Mouse (Mus musculus) limb, embryonic 15.5 days (tissue): ENCODE data around the gene Ntn4. TPM values are rescaled to one million over a fixed set of nuclear protein-coding genes. Genes with fewer than 3 reads are reported as not detected.

Source experiments
- ATAC-seq: fragments of 200-750 bp; cut with Nextera tagmentation; 2 replicates; pipeline ENCODE4 v1.8.0; 2017; ENCODE audit warnings: low read depth, moderate TSS enrichment; ENCODE audit not compliant: insufficient number of reproducible peaks, low FRiP score, low TSS enrichment
- H3K27ac ChIP-seq: fragments of 300-500 bp; sonication (generic); 2 replicates; pipeline ENCODE4 v1.5.1; 2015; ENCODE audit warnings: moderate library complexity, mild to moderate bottlenecking, inconsistent platforms
- H3K27me3 ChIP-seq: fragments of 300-500 bp; sonication (generic); 2 replicates; pipeline ENCODE4 v1.6.1; 2015; ENCODE audit warnings: inconsistent platforms
- H3K36me3 ChIP-seq: fragments of 300-500 bp; sonication (generic); 2 replicates; pipeline ENCODE4 v1.6.1; 2015; ENCODE audit warnings: inconsistent platforms
- H3K4me1 ChIP-seq: fragments of 300-500 bp; sonication (generic); 2 replicates; pipeline ENCODE4 v1.6.1; 2015; ENCODE audit warnings: inconsistent platforms
- H3K4me2 ChIP-seq: fragments of 300-500 bp; sonication (generic); 2 replicates; pipeline ENCODE4 v1.6.1; 2015; ENCODE audit warnings: mild to moderate bottlenecking, inconsistent platforms
- H3K4me3 ChIP-seq: fragments of 300-500 bp; sonication (generic); 2 replicates; pipeline ENCODE4 v1.5.1; 2015; ENCODE audit warnings: mild to moderate bottlenecking, inconsistent platforms
- H3K9ac ChIP-seq: fragments of 300-500 bp; sonication (generic); 2 replicates; pipeline ENCODE4 v1.6.1; 2015; ENCODE audit warnings: inconsistent platforms
- H3K9me3 ChIP-seq: fragments of 300-500 bp; sonication (generic); 2 replicates; pipeline ENCODE4 v1.6.1; 2016; ENCODE audit warnings: inconsistent platforms
- WGBS: fragments of 180-500 bp; shearing (Covaris S2); methylation state at CpG from one replicate; pipeline ENCODE4 v1.1.7; 2015; 5-methylcytosine and 5-hydroxymethylcytosine counted together
- polyA plus RNA-seq: library from polyadenylated mRNA; unstranded; fragments of >200 nt; fragmentation: Nextera tagmentation; extraction: Ambion mirVana; gene quantifications from 2 replicates; pipeline ENCODE4 v1.2.1, GENCODE M21; 2015

Gene Ntn4
- 0.43 and 1.2 TPM in 2 replicates for polyA plus RNA-seq

GRCm38 (mm10) chr10:93640521-93640952, at the start of gene Ntn4:
Gene Ntn4, plus strand, starts transcription at chr10:93640681.
- H3K36me3 ChIP-seq = no peaks in the 10 kb centered on the region
- WGBS = 2% methylated on average over 29 of the region's 30 CpGs
- H3K27me3 ChIP-seq = peaks cover 15% of the 10 kb centered on the region
- H3K9ac ChIP-seq = peak within 1 kb of the TSS; percentile 76
- H3K9me3 ChIP-seq = no peaks in the 10 kb centered on the region
- H3K4me1 ChIP-seq = peaks cover 35% of the 10 kb centered on the region
- peak within 1 kb of the TSS; percentile 75 for H3K4me3 ChIP-seq
- peak within 1 kb of the TSS; percentile 22; the same call in 1 of the 2 replicates for H3K27ac ChIP-seq
- ATAC-seq = peak; percentile 13; the same call in 1 of the 2 replicates
- peak within 1 kb of the TSS; percentile 99 for H3K4me2 ChIP-seq

- H3K9ac ChIP-seq = no peak overlapping the region
- no peak for ATAC-seq
- H3K36me3 ChIP-seq = no peaks in the 10 kb centered on the region
- H3K27me3 ChIP-seq = 0 out of 2 replicates have a peak, but pooled peaks cover 3% of the 10 kb centered on the region
- H3K4me1 ChIP-seq = peaks cover 10% of the 10 kb centered on the region
- WGBS = 58% methylated on average over 12 of the region's 12 CpGs
- H3K27ac ChIP-seq = no peak overlapping the region
- H3K9me3 ChIP-seq = no peaks in the 10 kb centered on the region
- no peak overlapping the region for H3K4me2 ChIP-seq
- H3K4me3 ChIP-seq = no peak overlapping the region
Measured at GRCm38 (mm10) chr10:93592456-93592855, 48.0 kb upstream of the Ntn4 start.

- Histone ChIP-seq H3K4me3 (peak overlapping the region; percentile 46), H3K9me3 (no peaks in the 10 kb centered on the region), H3K9ac (0 out of 2 replicates have a peak overlapping the region, but pooled peaks have one; percentile 14), H3K4me2 (peak overlapping the region; percentile 76), H3K27me3 (0 out of 2 replicates have a peak, but pooled peaks cover 3% of the 10 kb centered on the region), H3K27ac (no peak overlapping the region), H3K4me1 (peaks cover 2% of the 10 kb centered on the region; the same call in 1 of the 2 replicates), H3K36me3 (no peaks in the 10 kb centered on the region)
- ATAC-seq = no peak
- under 1% methylated on average over 22 of the region's 22 CpGs for WGBS
Measured at GRCm38 (mm10) chr10:93594022-93594482, 46.4 kb upstream of the Ntn4 start.

GRCm38 (mm10) chr10:93595831-93596230, 44.6 kb upstream of the Ntn4 start:
- ATAC-seq = no peak
- no peak overlapping the region for H3K9ac ChIP-seq
- 46% methylated on average over 4 of the region's 4 CpGs for WGBS
- no peak overlapping the region for H3K27ac ChIP-seq
- H3K4me1 ChIP-seq = no peaks in the 10 kb centered on the region
- H3K27me3 ChIP-seq = 0 out of 2 replicates have a peak, but pooled peaks cover 3% of the 10 kb centered on the region
- no peak overlapping the region for H3K4me2 ChIP-seq
- no peaks in the 10 kb centered on the region for H3K36me3 ChIP-seq
- no peaks in the 10 kb centered on the region for H3K9me3 ChIP-seq
- no peak overlapping the region for H3K4me3 ChIP-seq

- ATAC-seq = no peak
- 74% methylated on average over 3 of the region's 3 CpGs for WGBS
Measured at GRCm38 (mm10) chr10:93596641-93597040, 43.8 kb upstream of the Ntn4 start.

GRCm38 (mm10) chr10:93602309-93602708, 38.2 kb upstream of the Ntn4 start:
- no peaks in the 10 kb centered on the region for H3K36me3 ChIP-seq
- H3K27ac ChIP-seq = no peak overlapping the region
- no peak overlapping the region for H3K4me2 ChIP-seq
- no peak overlapping the region for H3K4me3 ChIP-seq
- H3K4me1 ChIP-seq = no peaks in the 10 kb centered on the region
- WGBS = 83% methylated on average over 5 of the region's 5 CpGs
- ATAC-seq = no peak
- H3K27me3 ChIP-seq = no peaks in the 10 kb centered on the region
- H3K9me3 ChIP-seq = no peaks in the 10 kb centered on the region
- H3K9ac ChIP-seq = no peak overlapping the region

More at GRCm38 (mm10) chr10:93596641-93597040, 43.8 kb upstream of the Ntn4 start:
- Histone ChIP-seq H3K4me1 (no peaks in the 10 kb centered on the region), H3K36me3 (no peaks in the 10 kb centered on the region), H3K9ac (no peak overlapping the region), H3K27me3 (0 out of 2 replicates have a peak, but pooled peaks cover 3% of the 10 kb centered on the region), H3K4me3 (no peak overlapping the region), H3K4me2 (no peak overlapping the region), H3K27ac (no peak overlapping the region), H3K9me3 (no peaks in the 10 kb centered on the region)

GRCm38 (mm10) chr10:93603256-93603655, 37.2 kb upstream of the Ntn4 start:
- WGBS = 91% methylated on average over 1 of the region's 1 CpGs
- no peaks in the 10 kb centered on the region for H3K36me3 ChIP-seq
- no peak overlapping the region for H3K4me3 ChIP-seq
- no peak overlapping the region for H3K9ac ChIP-seq
- H3K27ac ChIP-seq = no peak overlapping the region
- H3K27me3 ChIP-seq = no peaks in the 10 kb centered on the region
- no peaks in the 10 kb centered on the region for H3K9me3 ChIP-seq
- no peak overlapping the region for H3K4me2 ChIP-seq
- no peak for ATAC-seq
- no peaks in the 10 kb centered on the region for H3K4me1 ChIP-seq

GRCm38 (mm10) chr10:93606326-93606725, 34.2 kb upstream of the Ntn4 start:
- no peaks in the 10 kb centered on the region for H3K36me3 ChIP-seq
- no peak overlapping the region for H3K27ac ChIP-seq
- WGBS = 91% methylated on average over 9 of the region's 9 CpGs
- H3K4me1 ChIP-seq = no peaks in the 10 kb centered on the region
- H3K9me3 ChIP-seq = no peaks in the 10 kb centered on the region
- H3K4me3 ChIP-seq = no peak overlapping the region
- no peak overlapping the region for H3K9ac ChIP-seq
- no peak overlapping the region for H3K4me2 ChIP-seq
- no peaks in the 10 kb centered on the region for H3K27me3 ChIP-seq
- ATAC-seq = no peak

GRCm38 (mm10) chr10:93608051-93608450, 32.4 kb upstream of the Ntn4 start:
- no peak overlapping the region for H3K4me3 ChIP-seq
- H3K9me3 ChIP-seq = no peaks in the 10 kb centered on the region
- H3K27me3 ChIP-seq = no peaks in the 10 kb centered on the region
- no peak overlapping the region for H3K4me2 ChIP-seq
- no peak overlapping the region for H3K9ac ChIP-seq
- H3K4me1 ChIP-seq = no peaks in the 10 kb centered on the region
- ATAC-seq = no peak
- no peaks in the 10 kb centered on the region for H3K36me3 ChIP-seq
- WGBS = 57% methylated on average over 9 of the region's 9 CpGs
- no peak overlapping the region for H3K27ac ChIP-seq

- no peak overlapping the region for H3K4me3 ChIP-seq
- no peak overlapping the region for H3K27ac ChIP-seq
- no peaks in the 10 kb centered on the region for H3K36me3 ChIP-seq
- H3K4me2 ChIP-seq = no peak overlapping the region
- no peak overlapping the region for H3K9ac ChIP-seq
- 90% methylated on average over 7 of the region's 7 CpGs for WGBS
- ATAC-seq = no peak
- H3K9me3 ChIP-seq = no peaks in the 10 kb centered on the region
- H3K4me1 ChIP-seq = no peaks in the 10 kb centered on the region
- H3K27me3 ChIP-seq = no peaks in the 10 kb centered on the region
Measured at GRCm38 (mm10) chr10:93609236-93609635, 31.2 kb upstream of the Ntn4 start.

GRCm38 (mm10) chr10:93610896-93611295, 29.6 kb upstream of the Ntn4 start:
- Histone ChIP-seq H3K4me2 (no peak overlapping the region), H3K9ac (no peak overlapping the region), H3K4me1 (no peaks in the 10 kb centered on the region), H3K36me3 (no peaks in the 10 kb centered on the region), H3K4me3 (no peak overlapping the region), H3K27ac (no peak overlapping the region), H3K27me3 (no peaks in the 10 kb centered on the region), H3K9me3 (no peaks in the 10 kb centered on the region)
- 96% methylated on average over 1 of the region's 1 CpGs for WGBS
- no peak for ATAC-seq

- no peak overlapping the region for H3K27ac ChIP-seq
- no peak for ATAC-seq
- no peaks in the 10 kb centered on the region for H3K36me3 ChIP-seq
- no peak overlapping the region for H3K4me3 ChIP-seq
- H3K4me1 ChIP-seq = no peaks in the 10 kb centered on the region
- no peak overlapping the region for H3K9ac ChIP-seq
- H3K9me3 ChIP-seq = no peaks in the 10 kb centered on the region
- 42% methylated on average over 18 of the region's 18 CpGs for WGBS
- H3K4me2 ChIP-seq = no peak overlapping the region
- H3K27me3 ChIP-seq = no peaks in the 10 kb centered on the region
Measured at GRCm38 (mm10) chr10:93611419-93612007, 29.0 kb upstream of the Ntn4 start.
